Mouse (Mus musculus): ENCODE data around the gene Ppox.
"Not testable (repeated sequence)": the region's sequence is repeated elsewhere in the genome, so short reads cannot be mapped to it uniquely, and the experiment has no call there.

Ppox gene

DNA sequence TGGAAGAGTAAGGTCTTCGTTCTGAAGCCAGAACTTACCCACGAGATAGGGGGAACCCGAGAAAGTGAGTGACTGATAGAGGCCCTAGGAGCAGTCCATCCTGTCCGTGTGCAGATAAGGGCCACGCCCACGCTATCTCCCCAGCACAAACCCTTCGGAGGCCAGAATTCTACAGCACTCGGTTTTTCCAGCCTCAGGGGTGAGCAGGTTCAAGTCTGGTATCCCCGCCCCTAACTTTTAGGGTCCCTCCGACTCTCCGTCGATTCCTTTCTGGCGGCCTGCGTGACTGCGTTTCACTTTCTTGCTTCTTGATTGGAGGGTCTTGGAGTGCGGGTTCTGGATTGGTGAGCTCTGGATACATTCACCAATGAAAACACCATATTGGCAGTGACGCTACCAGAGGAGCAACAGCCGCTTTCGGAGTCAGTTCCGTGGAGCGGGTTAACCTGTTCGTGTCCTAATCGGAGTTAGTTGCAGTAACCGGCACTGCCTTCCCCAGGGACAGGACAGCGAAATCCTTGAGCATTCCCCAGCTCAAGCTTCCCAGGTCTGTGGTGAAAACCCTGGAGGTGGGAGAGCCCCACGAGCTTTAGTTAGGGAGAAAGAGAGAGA is at the start of gene Ppox:
Ppox (minus strand) TSS at position 271 of the 612 bp plus-strand sequence.
- DNase-seq (ENCODE audit: low spot score), result peak; percentile 78

DNA sequence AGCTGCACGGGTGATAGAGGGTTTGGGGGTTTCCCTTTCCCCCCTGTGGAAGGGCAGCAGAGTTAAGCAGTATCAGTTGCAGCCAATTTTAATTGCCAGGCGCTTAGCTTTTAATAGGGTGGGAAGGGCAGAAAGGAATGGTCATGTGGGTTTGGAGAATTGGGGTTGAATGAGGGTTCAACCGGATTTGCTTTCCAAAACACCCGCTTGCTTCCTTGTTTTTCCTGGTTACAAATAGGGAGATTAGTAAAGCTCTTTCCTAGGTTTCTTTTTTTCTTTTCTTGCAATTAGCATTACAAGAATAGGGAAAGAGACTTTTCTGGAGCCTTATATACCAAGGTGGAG is 49.2 kb upstream of the Ppox start:
- DNase-seq (ENCODE audit: low spot score), result no peak

DNA sequence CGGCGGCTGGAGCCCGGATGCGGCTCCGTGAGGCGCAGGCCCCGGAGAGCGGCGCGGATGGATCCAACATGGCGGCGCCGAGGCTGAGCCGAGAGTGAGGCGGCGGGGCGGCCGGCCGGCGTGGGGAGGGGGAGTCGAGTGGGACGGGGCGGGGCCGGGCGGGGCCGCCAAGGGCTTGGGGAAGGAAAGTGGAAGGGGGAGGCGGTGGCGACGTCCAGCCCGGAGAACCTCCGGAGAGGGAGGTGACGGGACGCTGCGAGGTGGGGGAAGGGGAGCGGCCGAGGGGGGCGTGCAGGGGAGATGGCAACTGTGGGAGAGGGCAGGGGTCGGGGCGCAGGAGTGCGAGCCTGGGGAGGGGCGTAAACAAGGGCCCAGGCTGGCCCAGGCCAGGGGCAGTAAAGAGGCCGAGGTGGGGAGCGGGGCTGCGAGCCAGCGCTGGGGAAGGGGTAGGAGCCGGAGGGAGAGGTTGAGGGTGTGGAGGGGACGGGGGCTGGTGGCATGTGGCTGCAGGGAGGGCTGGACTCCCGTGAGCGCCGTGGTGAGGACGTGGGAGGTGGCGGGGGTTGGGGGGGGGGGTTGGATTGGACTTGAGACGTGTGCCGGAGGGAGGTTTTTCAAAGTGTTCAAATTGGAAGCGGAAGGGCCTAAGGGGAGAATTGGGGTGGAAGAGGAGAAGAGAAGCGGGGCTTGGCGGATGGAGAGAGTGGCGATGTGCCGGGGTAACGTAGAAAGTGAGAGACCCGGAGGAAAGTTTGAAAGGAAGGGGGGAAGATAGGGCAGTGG is 48.6 kb upstream of the Ppox start:
- DNase-seq (ENCODE audit: low spot score), result peak; percentile 29

DNA sequence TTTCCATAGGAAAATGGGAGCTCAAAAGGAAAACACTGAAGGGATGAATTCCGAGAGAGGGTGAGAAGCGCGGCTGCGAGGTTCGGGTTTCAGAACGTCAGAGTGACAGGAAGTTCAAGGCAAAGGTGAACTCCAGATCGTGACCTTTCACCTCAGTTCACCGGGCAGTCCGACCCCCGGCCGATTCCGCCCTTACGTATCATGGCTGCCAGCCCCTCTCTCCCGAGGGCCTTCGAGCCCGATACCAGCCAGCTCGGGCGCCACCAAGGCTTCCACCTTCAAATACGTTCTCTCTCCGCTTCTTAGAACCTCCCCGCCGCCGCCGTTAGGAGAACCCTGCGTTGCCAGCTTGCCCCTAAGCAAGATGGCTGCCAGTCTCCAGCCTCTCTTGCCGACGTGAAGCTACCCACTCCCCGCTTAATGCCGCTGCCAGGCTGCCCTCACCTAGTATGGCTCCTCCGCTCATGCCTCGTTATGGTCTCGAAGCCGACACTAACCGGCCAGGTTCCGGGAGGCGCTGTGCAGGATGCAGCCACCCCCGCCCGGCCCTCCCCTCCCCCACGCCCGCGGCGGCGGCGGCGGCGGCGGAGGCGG is 48.0 kb upstream of the Ppox start, which contains the start of gene Dedd:
Dedd (plus strand) TSS at position 307 of the 594 bp plus-strand sequence.
- DNase-seq (ENCODE audit: low spot score), result peak; percentile 78

DNA sequence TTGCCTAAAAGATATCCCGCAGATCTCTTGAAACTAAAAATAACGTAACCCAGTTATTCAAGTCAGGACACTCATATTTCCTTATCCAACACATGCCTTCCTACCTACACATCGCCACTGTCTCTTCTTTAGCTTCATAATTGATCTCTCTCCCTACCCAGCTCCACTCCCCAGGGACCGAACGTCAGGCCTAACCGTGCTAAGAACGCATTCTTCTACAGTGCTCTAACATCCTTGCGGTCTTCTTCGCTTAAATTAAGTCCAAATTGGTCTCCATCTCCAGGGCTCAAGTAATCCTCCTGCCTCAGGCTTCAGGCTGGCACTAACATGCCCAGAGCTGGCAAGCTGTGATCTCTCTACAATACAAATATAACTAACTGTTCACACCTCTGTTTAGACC is 47.3 kb upstream of the Ppox start:
- DNase-seq (ENCODE audit: low spot score), result no peak

DNA sequence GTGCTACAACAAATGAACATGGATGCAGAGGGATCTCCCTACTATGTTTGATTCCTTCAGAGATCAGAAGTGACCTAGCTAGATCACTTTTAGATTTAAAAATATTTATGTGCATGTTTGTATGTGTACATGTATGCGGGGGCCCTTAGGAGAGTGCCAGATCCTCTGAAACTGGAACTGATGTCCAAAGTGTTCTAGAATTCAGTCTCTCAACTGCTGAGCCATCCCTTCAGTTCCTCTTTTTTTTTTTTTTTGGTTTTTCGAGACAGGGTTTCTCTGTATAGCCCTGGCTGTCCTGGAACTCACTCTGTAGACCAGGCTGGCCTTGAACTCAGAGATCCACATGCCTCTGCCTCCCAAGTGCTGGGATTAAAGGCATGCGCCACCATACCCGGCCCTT is 45.6 kb upstream of the Ppox start:
- not testable (repeated sequence) for DNase-seq (ENCODE audit: low spot score)

DNA sequence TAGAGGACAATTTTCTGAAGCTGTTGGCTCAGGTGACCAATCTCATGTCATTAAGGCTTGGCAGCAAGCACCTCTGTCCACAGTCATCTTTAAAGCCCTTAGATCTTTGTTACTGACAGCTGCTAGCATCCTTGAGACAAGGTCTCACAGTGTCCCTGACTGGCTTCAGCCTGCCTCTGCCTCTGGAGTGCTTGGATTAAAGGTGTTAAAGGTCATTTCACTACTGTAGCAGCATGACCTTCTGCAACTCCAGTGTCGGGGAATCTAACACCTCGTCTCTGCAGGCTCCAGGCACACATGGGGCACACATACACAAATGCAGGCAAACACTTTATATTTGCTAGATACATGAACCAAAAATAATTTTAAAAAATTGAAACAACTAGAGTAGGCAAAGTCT is 44.6 kb upstream of the Ppox start:
- no peak for DNase-seq (ENCODE audit: low spot score)

DNA sequence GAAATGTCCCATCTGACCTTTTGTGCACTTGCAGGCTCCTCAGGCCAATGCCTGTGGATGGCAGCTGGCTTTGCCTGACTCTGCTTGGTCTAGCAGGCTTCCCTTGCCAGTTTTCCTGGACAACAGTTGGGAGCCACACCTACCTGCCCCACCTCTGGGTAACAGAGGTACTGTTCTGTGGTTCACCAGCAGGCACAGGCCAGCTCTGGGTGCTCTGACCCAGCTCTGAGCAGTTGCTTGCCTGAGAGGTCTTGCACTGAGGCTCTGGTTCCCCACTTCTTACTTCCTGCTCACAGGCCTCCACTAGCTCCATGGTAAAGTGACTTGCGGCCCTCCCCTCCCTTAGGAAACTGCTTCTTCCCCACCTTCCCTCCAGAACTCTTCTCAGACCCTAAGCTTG is 41.0 kb upstream of the Ppox start:
- no peak for DNase-seq (ENCODE audit: low spot score)

DNA sequence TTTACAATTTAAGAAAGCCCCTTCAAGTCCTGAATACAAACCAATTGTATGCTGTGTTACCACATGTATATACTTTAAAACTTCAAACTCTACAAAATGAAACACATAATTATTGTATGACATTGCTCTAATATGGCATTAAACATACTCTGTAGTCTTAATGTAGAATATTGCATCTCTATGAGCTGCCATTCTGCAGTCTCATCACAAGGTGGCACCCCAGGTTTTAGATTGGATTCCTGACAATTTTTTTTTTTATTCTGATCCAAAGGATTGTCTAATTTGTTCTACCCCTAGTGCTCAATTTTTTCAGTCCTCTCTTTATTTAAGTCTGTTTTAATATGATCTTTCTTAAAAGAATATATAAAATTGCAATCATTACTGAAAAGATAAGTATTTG is 40.4 kb upstream of the Ppox start:
- DNase-seq (ENCODE audit: low spot score), result no peak

DNA sequence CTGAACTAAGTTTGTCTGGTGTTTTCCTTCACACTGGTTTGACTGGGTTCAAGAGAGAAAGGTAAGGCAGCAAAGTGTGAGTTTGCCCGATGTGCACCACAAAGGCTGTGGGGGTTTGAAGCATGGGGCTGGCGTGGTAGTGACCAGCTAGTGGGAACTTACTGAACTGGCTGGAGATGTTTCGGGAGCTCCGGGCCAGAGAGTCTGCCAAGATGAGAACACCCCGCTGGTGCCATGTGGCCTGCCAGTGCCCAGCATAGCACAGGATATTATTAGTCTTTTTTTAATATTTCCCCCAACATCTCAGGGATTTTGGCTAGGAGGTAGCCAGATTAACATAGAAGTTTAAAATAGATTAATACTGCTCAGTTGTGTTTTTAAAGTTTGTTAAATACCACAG is 39.2 kb upstream of the Ppox start:
- DNase-seq (ENCODE audit: low spot score), result no peak

DNA sequence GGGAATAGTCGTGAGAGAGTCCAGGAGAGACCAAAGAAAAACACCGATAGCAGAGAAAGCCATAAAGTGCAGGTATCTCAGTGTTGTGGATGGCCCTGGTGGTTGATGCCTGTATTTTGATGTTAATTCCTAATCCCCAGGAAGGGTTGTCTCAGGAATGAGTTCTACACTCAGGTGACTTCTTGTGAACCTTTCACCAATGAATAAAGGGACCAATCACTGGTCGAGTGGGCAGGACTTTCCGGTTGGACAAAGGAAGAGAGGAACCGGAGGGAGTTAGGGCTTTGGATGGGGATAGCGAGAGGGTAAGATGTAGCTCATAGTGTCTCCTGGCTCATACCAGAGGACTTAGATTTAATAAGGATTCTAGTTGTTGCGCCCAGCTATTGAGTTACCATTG is 38.8 kb upstream of the Ppox start:
- DNase-seq (ENCODE audit: low spot score), result no peak

DNA sequence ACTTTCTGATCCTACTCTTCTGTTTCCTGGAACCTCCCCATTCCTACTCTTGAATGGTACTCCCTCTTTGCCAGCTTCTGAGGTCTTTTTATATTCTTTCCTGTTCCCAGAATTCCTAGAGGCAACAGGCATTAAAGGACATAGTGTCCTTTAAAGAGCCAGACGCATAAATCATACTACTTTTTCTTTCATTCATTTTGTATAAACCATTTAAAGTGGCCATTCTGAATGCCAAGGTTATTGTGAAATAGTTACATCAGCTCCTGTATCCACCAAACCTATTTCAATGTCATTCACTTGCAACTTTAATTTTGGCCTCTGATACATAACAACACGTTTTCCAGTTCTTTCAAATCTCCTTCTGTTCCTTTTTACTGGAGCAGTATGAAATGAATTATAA is 28.3 kb upstream of the Ppox start:
- DNase-seq (ENCODE audit: low spot score), result no peak

DNA sequence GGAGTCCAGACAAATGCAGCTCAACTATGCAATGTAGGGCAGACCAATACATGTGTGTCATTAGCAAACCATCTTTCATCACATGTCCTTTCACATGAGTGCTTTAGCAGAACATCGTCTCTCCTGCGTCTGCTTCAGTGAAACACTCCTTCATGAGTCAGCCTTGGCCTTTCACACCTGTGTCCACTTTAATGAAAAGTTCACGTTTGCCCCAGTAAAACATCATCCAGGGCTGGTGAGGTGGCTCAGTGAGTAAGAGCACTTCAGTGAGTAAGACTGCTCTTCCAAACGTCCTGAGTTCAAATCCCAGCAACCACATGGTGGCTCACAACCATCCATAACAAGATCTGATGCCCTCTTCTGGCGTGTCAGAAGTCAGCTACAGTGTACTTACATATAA is 25.2 kb upstream of the Ppox start:
- DNase-seq (ENCODE audit: low spot score), result not testable (repeated sequence)

DNA sequence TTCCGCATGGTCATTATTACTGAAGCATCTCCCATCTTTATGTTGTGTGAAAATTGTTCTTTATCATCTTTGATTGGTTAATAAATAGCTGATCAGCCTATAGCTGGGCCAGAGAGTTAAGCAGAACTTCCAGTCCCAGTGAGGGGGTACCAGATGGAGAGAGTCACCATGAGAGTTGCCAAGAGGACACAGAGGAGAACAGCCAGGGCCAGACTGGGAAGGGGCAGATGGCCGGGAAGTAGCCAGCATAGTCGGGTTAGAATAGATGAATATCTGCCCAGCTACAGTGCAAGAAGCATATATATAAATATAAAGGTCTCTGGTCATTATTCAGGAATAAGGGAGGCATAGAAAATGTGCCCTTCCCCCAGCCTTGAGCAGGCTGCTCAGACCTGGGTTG is 17.2 kb upstream of the Ppox start:
- DNase-seq (ENCODE audit: low spot score), result no peak

DNA sequence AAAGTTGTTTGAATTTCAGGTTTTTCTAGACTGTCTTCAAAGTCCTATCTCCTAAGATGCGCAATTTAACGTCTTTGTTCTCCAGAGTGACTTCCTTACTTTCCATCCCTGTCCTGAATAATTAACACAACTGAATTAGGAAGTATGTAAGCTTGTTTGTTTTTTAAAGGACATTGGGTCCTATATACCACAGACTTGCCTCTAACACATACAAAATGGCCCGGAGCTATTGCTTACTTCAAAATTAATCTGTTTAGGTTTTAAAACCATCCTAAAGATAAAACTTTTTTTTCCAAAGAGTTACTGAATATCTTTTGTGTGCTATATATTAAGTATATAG is 14.0 kb upstream of the Ppox start:
- DNase-seq (ENCODE audit: low spot score), result no peak

DNA sequence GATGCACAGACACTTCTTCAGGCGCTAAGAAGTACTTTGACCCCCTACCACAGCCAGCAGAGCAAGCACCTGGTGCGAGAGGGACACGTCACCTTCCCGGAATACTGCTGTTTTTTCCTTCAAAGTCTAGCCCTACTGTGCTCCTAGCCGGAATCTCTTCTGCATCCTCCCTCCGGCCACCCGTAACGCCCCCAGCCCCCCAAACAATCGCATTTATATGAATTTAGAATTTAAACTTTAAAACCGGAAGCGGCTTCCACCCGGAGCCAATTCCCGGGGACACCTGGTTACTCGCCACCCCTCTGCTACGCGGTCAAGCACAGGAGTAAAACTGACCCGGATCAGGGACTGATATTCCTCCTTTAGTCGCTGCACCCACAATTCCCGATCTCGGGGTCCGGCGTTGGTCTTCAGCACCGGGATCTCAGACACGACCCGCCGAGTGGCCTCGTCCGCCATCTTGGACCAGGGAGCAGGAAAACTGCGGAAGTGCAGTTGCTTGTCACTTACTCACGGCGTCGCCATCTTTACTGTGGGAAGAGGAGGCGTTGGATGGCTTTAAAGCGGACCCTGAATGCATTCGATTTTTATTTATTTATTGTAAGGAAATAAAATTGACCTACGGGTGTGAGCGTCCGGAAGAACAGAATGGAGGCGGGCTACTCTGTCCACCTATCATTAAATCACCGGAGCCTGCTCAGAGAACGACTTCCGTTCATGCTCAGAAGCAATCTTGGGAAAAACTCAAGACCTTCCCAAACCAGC is 13.5 kb upstream of the Ppox start, which contains the start of gene Ufc1:
Ufc1 (minus strand) TSS at position 727 of the 765 bp plus-strand sequence.
- peak; percentile 74 for DNase-seq (ENCODE audit: low spot score)

DNA sequence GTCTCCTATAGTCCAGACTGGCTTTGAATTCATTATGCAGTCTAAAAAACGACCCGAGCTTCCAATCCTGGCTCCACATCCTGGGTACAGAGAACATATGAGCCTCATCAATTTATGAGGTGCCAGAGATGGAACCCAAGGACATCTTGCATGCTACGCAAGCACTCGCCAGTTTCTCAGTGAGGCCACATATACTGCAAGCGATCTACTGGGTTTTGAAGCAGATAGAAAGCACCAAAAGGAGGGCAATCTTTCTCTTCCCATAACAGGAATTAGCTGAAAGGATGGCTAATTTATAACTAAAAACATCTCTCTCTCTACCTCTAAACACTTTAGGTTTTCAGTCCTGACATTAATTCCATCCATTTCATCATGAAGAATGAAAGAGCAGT is 12.9 kb upstream of the Ppox start:
- DNase-seq (ENCODE audit: low spot score), result no peak

DNA sequence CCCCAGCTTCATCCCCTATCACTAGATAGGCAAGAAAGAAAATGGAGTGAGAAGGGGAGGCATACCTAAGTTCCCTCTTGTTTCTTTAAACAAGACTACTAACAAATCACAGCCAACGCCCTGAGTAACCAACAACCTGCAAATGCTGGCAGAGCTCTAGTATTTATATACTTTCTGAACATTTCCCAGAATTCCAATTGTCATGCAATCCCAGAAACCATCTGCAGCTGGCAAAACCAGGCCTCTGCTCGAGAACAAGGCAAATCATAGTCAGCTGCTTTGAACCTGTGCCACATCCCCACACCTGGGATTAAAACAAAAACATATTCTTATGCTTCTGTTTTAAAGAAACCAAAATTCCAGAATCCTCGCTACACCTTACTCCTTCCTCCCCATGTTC is 12.4 kb upstream of the Ppox start:
- no peak for DNase-seq (ENCODE audit: low spot score)

DNA sequence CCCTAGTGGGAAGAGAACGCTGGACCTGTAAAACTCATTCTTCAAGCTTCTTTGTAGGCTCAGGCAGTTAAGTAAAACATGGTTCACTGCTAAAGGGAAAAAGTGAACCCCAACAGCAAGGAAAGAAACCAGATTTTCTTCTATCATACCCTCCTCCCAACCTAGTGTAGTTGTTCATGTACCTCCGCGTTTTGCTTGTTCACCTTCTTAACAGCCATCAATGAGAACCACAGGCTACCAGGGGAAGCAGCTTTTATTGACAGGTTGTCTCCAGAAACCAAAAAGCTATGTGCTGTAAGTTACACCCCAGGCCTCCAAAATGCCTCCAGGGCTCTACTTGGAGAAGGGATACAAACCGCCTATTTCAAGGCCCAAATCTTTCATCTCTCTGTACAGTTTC is 7.3 kb upstream of the Ppox start:
- no peak for DNase-seq (ENCODE audit: low spot score)

DNA sequence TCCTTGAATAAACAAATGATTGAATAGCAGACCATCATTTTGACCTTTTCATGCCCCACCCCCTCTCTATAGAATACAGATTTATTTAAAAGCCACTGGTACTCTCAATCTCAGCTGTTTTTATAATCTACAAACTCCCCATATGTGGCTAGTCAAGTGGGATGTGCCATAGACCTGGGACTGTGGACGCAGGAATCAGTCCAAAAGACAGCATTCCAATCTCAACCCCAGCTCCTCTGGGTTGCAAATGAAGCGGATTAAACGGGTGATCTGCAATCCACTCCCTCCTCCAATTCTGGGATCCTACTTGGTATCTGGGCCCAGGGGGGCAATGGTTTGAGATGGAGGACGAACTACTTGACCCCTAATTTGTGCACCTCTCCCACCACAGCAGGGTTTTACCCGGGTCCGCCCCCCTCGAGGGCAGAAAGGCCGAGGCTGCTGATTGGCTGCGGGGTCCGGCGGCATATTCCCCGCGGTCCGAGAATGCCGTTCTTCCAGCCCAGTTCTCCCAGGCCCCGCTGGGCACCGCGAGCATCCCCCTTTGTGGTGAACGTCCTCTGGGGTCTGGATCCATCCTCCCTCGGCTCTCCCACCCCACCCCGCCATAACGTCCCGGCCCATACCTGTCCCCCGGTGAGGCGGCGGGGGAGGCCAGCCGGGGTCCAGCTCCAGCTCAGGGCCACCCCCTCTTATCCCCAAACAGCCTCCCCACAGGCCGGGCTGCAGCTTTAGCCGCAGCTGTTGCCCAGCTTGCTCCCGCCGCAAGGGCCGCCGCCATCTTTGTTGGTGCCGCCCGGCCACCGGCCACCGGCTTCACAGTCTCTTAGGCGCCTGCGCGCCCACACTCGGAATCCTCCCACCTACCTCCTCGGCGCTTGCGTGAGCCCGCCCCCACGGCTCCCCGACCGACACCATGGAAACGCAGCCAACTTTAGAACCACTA is 6.4 kb upstream of the Ppox start, which contains the start of gene Usp21:
Usp21 (minus strand) TSS at position 856 of the 946 bp plus-strand sequence.
- DNase-seq (ENCODE audit: low spot score), result peak; percentile 91

DNA sequence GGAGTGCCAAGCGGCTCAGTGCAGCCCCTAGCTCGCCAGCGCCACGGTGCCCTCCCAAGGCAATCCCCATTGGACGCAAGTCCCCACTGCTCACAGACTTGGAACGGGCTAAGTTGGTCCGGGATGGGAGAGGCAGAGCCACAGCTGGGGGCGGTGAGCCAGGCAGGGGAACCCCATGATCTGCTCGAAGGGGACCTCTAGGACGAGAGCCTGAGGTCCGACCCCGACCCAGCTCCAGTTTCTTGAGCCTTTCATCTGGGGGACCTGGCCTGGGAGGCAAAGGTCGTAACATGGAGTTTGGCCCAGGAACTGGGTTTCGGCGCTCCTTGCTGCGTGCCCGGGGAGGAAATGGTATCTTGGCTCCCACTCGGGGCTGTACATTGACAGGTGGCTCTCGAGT is 5.5 kb upstream of the Ppox start:
- DNase-seq (ENCODE audit: low spot score), result no peak
